Mouse (Mus musculus) G1E (cell line): ENCODE measurements around the gene Rnf44. TPM values are rescaled to one million over a fixed set of nuclear protein-coding genes. Genes with fewer than 3 reads are reported as not detected.

Source experiments
- ATAC-seq: 2 replicates; pipeline ENCODE4 v1.8.0; 2016; ENCODE audit warnings: mild to moderate bottlenecking; ENCODE audit not compliant: insufficient number of reproducible peaks, poor library complexity, low FRiP score, severe bottlenecking; ENCODE audit errors: extremely low read depth
- DNase-seq: peaks from one replicate; pipeline ENCODE4 v3.0.0; 2012; ENCODE audit warnings: low spot score
- H3K27me3 ChIP-seq: 2 replicates; pipeline ENCODE4 v1.6.1; 2012; ENCODE audit warnings: mild to moderate bottlenecking, low read length, inconsistent platforms; ENCODE audit not compliant: insufficient read depth
- H3K36me3 ChIP-seq: replicated peaks from 2 replicates; pipeline ENCODE3; 2012; ENCODE audit warnings: mild to moderate bottlenecking, inconsistent platforms
- H3K4me1 ChIP-seq: 2 replicates; pipeline ENCODE4 v1.6.1; 2012; ENCODE audit warnings: low read depth, low read length, inconsistent platforms, mixed read lengths; ENCODE audit not compliant: insufficient read depth
- H3K4me3 ChIP-seq: 2 replicates; pipeline ENCODE4 v1.5.1; 2012; ENCODE audit warnings: low read depth, mild to moderate bottlenecking, inconsistent platforms, low read length, moderate library complexity, mixed read lengths
- H3K9me3 ChIP-seq: replicated peaks from 2 replicates; pipeline ENCODE4 v1.6.1; 2012; ENCODE audit warnings: inconsistent platforms
- CTCF ChIP-seq: IDR thresholded peaks from 2 replicates; pipeline ENCODE4 v1.5.1; 2012; ENCODE audit warnings: low read depth, low read length, inconsistent platforms, mixed read lengths
- GATA1 ChIP-seq: IDR thresholded peaks from 2 replicates; pipeline ENCODE4 v1.6.1; 2012; ENCODE audit warnings: borderline replicate concordance, low read length, inconsistent platforms, mixed read lengths
- GATA2 ChIP-seq: IDR thresholded peaks from 2 replicates; pipeline ENCODE4 v1.6.1; 2012; ENCODE audit warnings: low read depth, low read length, inconsistent platforms, borderline replicate concordance
- POLR2AphosphoS5 ChIP-seq: IDR thresholded peaks from 2 replicates; pipeline ENCODE4 v1.6.1; 2012; ENCODE audit warnings: low read depth, low read length, inconsistent platforms; ENCODE audit not compliant: insufficient replicate concordance
- TAL1 ChIP-seq: conservative IDR thresholded peaks from 2 replicates; pipeline ENCODE4 v1.6.1; 2012; ENCODE audit warnings: low read depth, low read length, inconsistent platforms, mixed read lengths
- polyA plus RNA-seq: library from polyadenylated mRNA; stranded (reverse); fragments of >175 nt; gene quantifications from 2 replicates; pipeline ENCODE4 v1.2.3, GENCODE M21; 2012
- total RNA-seq, 2 experiments: library from RNA; stranded (forward) in 1 of 2; stranded (reverse) in 1 of 2; fragments of 200-1000 nt in 1 of 2; fragments of >200 nt in 1 of 2; fragmentation: Nextera tagmentation in 1 of 2; gene quantifications; 2 replicates each; pipeline ENCODE4 v1.2.3; 2014 to 2017

Rnf44 gene
- total and polyA plus RNA-seq, 3 experiments = 13.5 to 332 (median 86.2) TPM

DNA sequence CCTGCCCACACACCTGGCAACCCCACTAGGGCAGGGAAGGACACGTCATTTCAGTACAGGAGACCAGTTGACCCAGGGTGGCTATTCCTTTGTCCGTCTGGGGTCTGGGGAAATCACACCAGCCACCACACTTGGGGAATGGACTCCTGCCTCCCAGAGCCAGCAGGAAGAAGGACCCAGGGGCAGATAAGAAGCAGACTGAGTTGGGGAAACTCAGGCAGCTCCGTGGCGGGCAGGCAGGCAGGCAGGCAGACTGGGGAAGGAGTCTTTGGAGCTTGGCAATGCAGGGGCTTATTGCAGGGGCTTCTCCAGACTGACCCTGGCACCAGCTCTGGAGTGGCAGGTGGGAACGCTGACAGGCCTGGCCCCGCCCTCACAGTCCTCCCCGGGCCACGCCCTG is 12.4 kb downstream of the Rnf44 start:
- TF ChIP-seq TAL1 (no peak), GATA2 (no peak), GATA1 (no peak)
- no peak for DNase-seq
- Histone ChIP-seq H3K27me3 (no peaks in the 10 kb centered on the region; the same call in 1 of the 2 replicates), H3K36me3 (peaks cover 83% of the 10 kb centered on the region), H3K9me3 (no peaks in the 10 kb centered on the region), H3K4me1 (peaks cover 52% of the 10 kb centered on the region), H3K4me3 (no peak overlapping the region)
- no peak for ATAC-seq

DNA sequence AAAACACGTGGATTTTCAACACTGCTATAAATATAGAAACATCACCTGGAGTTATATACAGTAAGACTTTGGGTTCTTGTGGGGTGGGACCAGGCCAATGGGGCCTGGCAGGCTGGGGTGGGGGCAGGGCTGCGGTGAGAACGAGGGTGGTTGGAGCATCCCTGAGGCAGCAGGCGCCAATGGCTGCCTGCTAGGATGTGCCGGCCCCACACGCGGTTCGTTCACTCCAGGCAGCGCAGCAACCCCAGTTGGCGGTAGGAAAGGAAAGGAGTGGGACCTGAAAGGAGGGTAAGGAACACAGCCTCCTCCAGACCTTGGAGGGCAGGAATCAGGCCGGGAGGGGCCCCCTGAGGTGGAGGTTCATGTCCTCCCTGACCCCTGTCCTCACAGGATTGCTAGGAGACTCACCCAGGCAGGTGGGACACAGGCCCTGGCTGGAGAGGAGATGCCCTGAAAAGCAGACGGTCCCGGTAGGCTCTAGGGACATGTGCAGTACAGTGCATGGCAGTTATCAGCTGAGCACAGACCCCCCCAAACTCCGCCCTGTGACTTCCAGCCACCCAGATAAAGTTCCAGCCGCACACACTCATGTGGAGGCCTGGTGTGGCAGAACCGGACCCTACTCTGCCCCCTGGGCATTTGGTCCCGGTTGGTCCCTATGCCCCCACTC is 13.4 kb downstream of the Rnf44 start:
- TF ChIP-seq TAL1 = no peak
- TF ChIP-seq GATA1 = no peak
- TF ChIP-seq POLR2AphosphoS5 = no peak
- no peak for TF ChIP-seq GATA2
- no peak for TF ChIP-seq CTCF
- Histone ChIP-seq H3K27me3 (no peaks in the 10 kb centered on the region; the same call in 1 of the 2 replicates), H3K4me1 (peaks cover 42% of the 10 kb centered on the region), H3K36me3 (peaks cover 74% of the 10 kb centered on the region), H3K9me3 (no peaks in the 10 kb centered on the region), H3K4me3 (no peak overlapping the region)
- DNase-seq (no peak), ATAC-seq (no peak)

DNA sequence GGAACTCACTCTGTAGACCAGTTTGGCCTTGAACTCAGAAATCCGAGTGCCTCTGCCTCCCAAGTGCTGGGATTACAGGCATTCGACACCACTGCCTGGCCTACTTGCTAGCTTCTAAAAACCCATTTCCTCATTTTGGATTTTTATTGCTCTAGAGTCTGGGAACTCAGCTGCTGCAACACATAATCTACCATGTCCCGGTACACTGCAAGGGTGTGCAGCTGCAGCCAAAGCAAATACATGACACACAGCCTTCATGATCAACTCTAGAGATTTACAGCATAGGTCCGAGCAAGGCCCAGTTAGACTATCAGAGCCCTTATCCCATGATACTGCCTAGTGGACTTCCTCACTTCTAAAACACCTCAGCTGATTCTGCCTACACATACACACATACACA is 15.4 kb downstream of the Rnf44 start:
- no peaks in the 10 kb centered on the region for H3K9me3 ChIP-seq
- peaks cover 53% of the 10 kb centered on the region for H3K36me3 ChIP-seq
- H3K27me3 ChIP-seq = no peaks in the 10 kb centered on the region; the same call in 1 of the 2 replicates
- DNase-seq (no peak), ATAC-seq (no peak)
- H3K4me3 ChIP-seq = no peak overlapping the region
- peaks cover 30% of the 10 kb centered on the region for H3K4me1 ChIP-seq
- TF ChIP-seq TAL1 (no peak), GATA2 (no peak), POLR2AphosphoS5 (no peak), GATA1 (no peak), CTCF (no peak)

DNA sequence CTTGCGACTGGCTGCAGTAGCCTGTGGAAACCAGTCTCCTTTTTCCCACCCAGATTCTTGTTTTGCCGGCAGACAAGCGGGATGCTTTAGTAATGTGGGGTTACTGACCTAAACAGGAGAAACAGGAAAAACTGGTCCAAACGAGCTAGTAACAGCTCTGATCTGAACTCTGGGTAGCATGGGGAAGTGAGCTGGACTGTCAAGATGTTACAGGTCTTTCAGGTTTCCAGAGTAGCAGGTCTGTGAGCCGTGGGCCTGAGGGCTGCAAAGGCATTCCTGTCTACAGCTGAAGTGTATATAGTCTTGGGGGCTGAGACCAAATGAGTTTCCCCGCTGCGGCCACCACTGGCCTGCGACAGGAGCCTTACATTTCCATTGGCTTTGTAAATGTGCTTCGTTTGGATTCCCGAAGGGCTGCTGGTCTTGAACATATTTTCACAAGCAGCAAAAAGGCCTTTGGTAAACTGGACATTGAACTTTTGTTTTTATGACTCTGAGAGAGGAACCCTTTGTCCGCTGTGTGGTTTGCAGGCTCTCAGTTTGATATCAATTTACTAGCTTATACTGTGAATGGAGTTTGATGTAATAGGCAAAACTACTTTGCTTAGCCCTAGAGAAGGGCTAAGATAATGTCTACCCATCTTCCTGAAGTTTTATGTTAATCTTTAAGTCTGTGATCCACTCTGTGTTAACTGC is 17.7 kb downstream of the Rnf44 start:
- Histone ChIP-seq H3K27me3 (no peaks in the 10 kb centered on the region), H3K9me3 (no peaks in the 10 kb centered on the region), H3K4me3 (no peak overlapping the region), H3K4me1 (peaks cover 9% of the 10 kb centered on the region), H3K36me3 (peaks cover 31% of the 10 kb centered on the region)
- no peak for ATAC-seq
- TF ChIP-seq CTCF = no peak
- TF ChIP-seq TAL1 = no peak
- TF ChIP-seq GATA2 = no peak
- no peak for TF ChIP-seq POLR2AphosphoS5
- TF ChIP-seq GATA1 = no peak
- DNase-seq = no peak

DNA sequence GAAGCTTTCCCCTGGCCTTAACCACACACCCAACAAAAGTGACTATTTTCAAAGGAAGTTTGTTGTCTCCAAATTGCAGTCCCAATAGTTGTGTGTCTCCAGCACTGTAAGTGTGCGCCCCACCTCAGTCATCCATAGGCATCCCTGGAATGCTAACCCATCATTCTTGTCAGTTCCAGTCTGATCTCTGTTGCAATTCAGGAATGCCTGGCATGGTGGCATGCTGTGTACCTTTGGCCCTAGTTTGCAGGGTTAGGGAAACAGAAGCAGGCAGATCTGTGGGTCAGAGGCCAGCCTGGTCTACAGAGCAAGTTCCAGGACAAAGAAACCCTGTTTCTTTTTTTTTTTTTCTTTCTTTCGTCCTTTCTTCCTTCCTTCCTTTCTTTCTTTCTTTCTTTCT is 23.2 kb downstream of the Rnf44 start:
- peaks cover 6% of the 10 kb centered on the region for H3K9me3 ChIP-seq
- DNase-seq (no peak), ATAC-seq (no peak)
- H3K4me1 ChIP-seq = peaks cover 2% of the 10 kb centered on the region; the same call in 1 of the 2 replicates
- peaks cover 14% of the 10 kb centered on the region for H3K36me3 ChIP-seq
- TF ChIP-seq POLR2AphosphoS5 (no peak), GATA1 (no peak), GATA2 (no peak), TAL1 (no peak), CTCF (no peak)
- no peaks in the 10 kb centered on the region for H3K27me3 ChIP-seq
- no peak overlapping the region for H3K4me3 ChIP-seq

DNA sequence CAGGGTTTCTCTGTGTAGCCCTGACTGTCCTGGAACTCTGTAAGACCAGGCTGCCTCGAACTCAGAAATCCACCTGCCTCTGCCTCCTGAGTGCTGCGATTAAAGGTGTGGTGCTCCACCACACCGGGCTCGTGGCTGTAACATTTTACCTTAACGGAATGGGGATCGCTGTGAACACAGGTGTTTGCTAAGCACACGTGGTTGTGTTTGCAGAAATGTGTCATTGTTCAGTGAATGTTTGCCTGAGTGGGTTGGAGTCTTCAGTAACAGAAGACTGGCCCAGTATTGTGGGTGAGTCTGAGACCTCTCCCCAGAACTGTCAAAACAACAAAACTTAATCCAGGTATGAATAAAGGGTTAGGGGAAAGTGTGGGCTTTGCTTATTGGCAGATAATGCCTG is 28.6 kb downstream of the Rnf44 start:
- TF ChIP-seq GATA2 = no peak
- TF ChIP-seq GATA1 = no peak
- TF ChIP-seq CTCF = no peak
- no peak for TF ChIP-seq TAL1
- TF ChIP-seq POLR2AphosphoS5 = no peak
- ATAC-seq = no peak
- H3K27me3 ChIP-seq = no peaks in the 10 kb centered on the region
- H3K9me3 ChIP-seq = peaks cover 6% of the 10 kb centered on the region
- H3K36me3 ChIP-seq = peaks cover 63% of the 10 kb centered on the region
- DNase-seq = no peak
- no peaks in the 10 kb centered on the region for H3K4me1 ChIP-seq
- no peak overlapping the region for H3K4me3 ChIP-seq
